Mouse (Mus musculus) lung, postnatal 0 days (tissue): ENCODE data around the gene Slc23a2.

Experiments
- CTCF ChIP-seq: IDR thresholded peaks from 2 replicates; pipeline ENCODE4 v1.5.1; 2016; ENCODE audit warnings: antibody characterized with exemption, mild to moderate bottlenecking
- EP300 ChIP-seq: IDR thresholded peaks from 2 replicates; pipeline ENCODE4 v1.6.1; 2016; ENCODE audit warnings: antibody characterized with exemption, mild to moderate bottlenecking, control low read depth

DNA sequence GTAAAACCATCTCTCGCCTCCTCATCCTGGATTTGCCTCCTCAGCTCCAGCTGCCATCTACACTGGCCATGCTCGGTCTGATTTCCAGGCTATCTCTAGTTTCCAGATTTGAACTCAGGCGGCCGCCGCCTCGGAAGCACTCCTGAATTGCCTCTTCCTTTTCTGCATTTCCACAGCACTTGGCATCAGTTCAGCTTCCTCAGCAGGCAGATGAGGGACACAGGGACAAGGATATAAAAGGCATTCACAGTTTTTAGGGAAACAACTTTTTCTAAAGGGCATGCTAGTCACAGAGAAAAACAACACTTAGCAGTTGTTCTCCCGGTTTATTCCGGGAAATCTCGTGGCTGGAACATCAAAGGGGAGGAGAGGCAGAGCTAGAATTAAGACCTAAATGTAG lies 37.3 kb downstream of the Slc23a2 start:
- TF ChIP-seq EP300 (no peak), CTCF (no peak)
